Mouse (Mus musculus) adipose tissue, adult 10 weeks (tissue): ENCODE data around the gene Hpgds. TPM values are rescaled to one million over a fixed set of nuclear protein-coding genes. Genes with fewer than 3 reads are reported as not detected.

ENCODE experiments used
- polyA plus RNA-seq: library from polyadenylated mRNA; stranded (reverse); fragments of 350-450 nt; fragmentation: Illumina TruSeq; extraction: RNeasy Lipid Tissue Mini Kit (QIAGEN cat#74804); gene quantifications from one replicate; pipeline ENCODE4 v1.2.3, GENCODE M21; 2014; ENCODE audit warnings: low read depth, low replicate concordance

Gene Hpgds
- 4.8 TPM for polyA plus RNA-seq

GRCm38 (mm10) chr6:65144621-65145205 lies at the start of gene Hpgds:
Hpgds (minus strand) TSS chr6:65144908.

Other genes starting within 250 kb of the Hpgds start
- 21.4 TPM for gene Smarcad1, start 102.3 kb downstream of the Hpgds start, polyA plus RNA-seq
- not detected for gene C130060K24Rik, start 236.2 kb upstream of the Hpgds start, polyA plus RNA-seq